Comparison of ENCODE assay signal across 20 mouse cellular contexts in genomic region chr4:134181825-134182224, GRCm38 (mm10). TPM values are rescaled to one million over a fixed set of nuclear protein-coding genes. Genes with fewer than 3 reads are reported as not detected.
DNase-seq lines count a peak whose midpoint lies in the region; ATAC-seq and TF ChIP-seq lines count a peak whose summit lies in the region.
"Had no signal": no experiment of that assay in that cellular context is flagged by ENCODE, and none has a peak within 500 bp of the region (broad histone marks: within the 10 kb centered on the region; RNA-seq: fewer than 3 reads in every experiment).

No protein-coding gene starts in this region.

- no peak overlapping the region for H3K4me3 ChIP-seq in heart, embryonic 11.5 days (ENCODE audit: low read depth, low read length)
- H3K4me3 ChIP-seq in heart, embryonic 10.5 days, result no peak overlapping the region
- no peak overlapping the region for H3K4me3 ChIP-seq in MEL (ENCODE audit: control insufficient read depth in 1 of 2, insufficient read depth in 1 of 2, low read depth in 2 of 2, low read length in 2 of 2)
- peak overlapping the region; percentile 14; the same call in 1 of the 2 replicates for H3K4me3 ChIP-seq in liver, embryonic 12.5 days
- H3K4me3 ChIP-seq in stomach, embryonic 14.5 days (ENCODE audit: low read depth, low read length), result no peak overlapping the region
- H3K4me3 ChIP-seq: hindbrain, embryonic 13.5 days; left cerebral cortex, adult 2 months; neural tube, embryonic 15.5 days had no signal

- TF ChIP-seq RAD21 in MEL (IDR thresholded peaks at IDR 0.05; ENCODE audit: low read depth, low read length), result no peak

- H3K9me3 ChIP-seq in heart, embryonic 11.5 days (replicated peaks; ENCODE audit: control insufficient read depth, low read length), result no peaks in the 10 kb centered on the region
- H3K9me3 ChIP-seq in heart, embryonic 10.5 days, result no peaks in the 10 kb centered on the region
- H3K9me3 ChIP-seq in MEL (replicated peaks; ENCODE audit: insufficient read depth, low read length), result no peaks in the 10 kb centered on the region
- H3K9me3 ChIP-seq in liver, embryonic 12.5 days (replicated peaks), result no peaks in the 10 kb centered on the region
- no peaks in the 10 kb centered on the region for H3K9me3 ChIP-seq in stomach, embryonic 14.5 days (ENCODE audit: control insufficient read depth, low read depth, low read length)
- H3K9me3 ChIP-seq: hindbrain, embryonic 13.5 days; neural tube, embryonic 15.5 days had no signal

- no peak for TF ChIP-seq EP300 in MEL (IDR thresholded peaks at IDR 0.05; ENCODE audit: low read depth in 1 of 2, low read length in 2 of 2)

- no peak overlapping the region for H3K9ac ChIP-seq in heart, embryonic 11.5 days (ENCODE audit: low read depth, low read length)
- H3K9ac ChIP-seq in MEL (ENCODE audit: control insufficient read depth, low read depth, low read length, poor library complexity, severe bottlenecking), result no peak overlapping the region
- peak overlapping the region; percentile 50 for H3K9ac ChIP-seq in liver, embryonic 12.5 days
- H3K9ac ChIP-seq in stomach, embryonic 14.5 days (replicated peaks; ENCODE audit: low read depth, low read length), result no peak overlapping the region
- H3K9ac ChIP-seq: hindbrain, embryonic 13.5 days; neural tube, embryonic 15.5 days had no signal

- ATAC-seq in heart, embryonic 11.5 days (replicated peaks; ENCODE audit: insufficient number of reproducible peaks, low FRiP score, low TSS enrichment), result 0 out of 2 replicates have a peak, but pooled peaks have one; percentile 37
- ATAC-seq in liver, embryonic 12.5 days, result peak; percentile 81
- ATAC-seq in stomach, embryonic 14.5 days (ENCODE audit: insufficient number of reproducible peaks, insufficient read depth, low FRiP score, low read depth), result peak; percentile 54; the same call in 1 of the 2 replicates

- H3K4me1 ChIP-seq in heart, embryonic 11.5 days (ENCODE audit: control insufficient read depth, insufficient read depth, low read length), result peaks cover 15% of the 10 kb centered on the region
- peaks cover 27% of the 10 kb centered on the region for H3K4me1 ChIP-seq in heart, embryonic 10.5 days
- H3K4me1 ChIP-seq in MEL (ENCODE audit: control insufficient read depth in 1 of 2, insufficient read depth in 2 of 2, low read length in 2 of 2), result peaks cover 3 to 17% of the 10 kb centered on the region in 2 experiments
- peaks cover 78% of the 10 kb centered on the region for H3K4me1 ChIP-seq in liver, embryonic 12.5 days
- peaks cover 5% of the 10 kb centered on the region for H3K4me1 ChIP-seq in stomach, embryonic 14.5 days (ENCODE audit: control insufficient read depth, insufficient read depth, low read length)

- H3K27me3 ChIP-seq in heart, embryonic 11.5 days (ENCODE audit: control insufficient read depth, insufficient read depth, low read length), result no peaks in the 10 kb centered on the region
- H3K27me3 ChIP-seq in heart, embryonic 10.5 days (ENCODE audit: insufficient read depth, poor library complexity, severe bottlenecking), result no peaks in the 10 kb centered on the region
- no peaks in the 10 kb centered on the region for H3K27me3 ChIP-seq in MEL (ENCODE audit: control insufficient read depth in 1 of 2, insufficient read depth in 2 of 2, low read length in 2 of 2)
- H3K27me3 ChIP-seq in liver, embryonic 12.5 days (replicated peaks), result no peaks in the 10 kb centered on the region
- H3K27me3 ChIP-seq in stomach, embryonic 14.5 days (ENCODE audit: control insufficient read depth, insufficient read depth, low read length), result no peaks in the 10 kb centered on the region
- H3K27me3 ChIP-seq: hindbrain, embryonic 13.5 days; neural tube, embryonic 15.5 days had no signal

- no peaks in the 10 kb centered on the region for H3K36me3 ChIP-seq in heart, embryonic 11.5 days (ENCODE audit: control insufficient read depth, insufficient read depth, low read length)
- peaks cover 5% of the 10 kb centered on the region; the same call in 1 of the 2 replicates for H3K36me3 ChIP-seq in heart, embryonic 10.5 days
- peaks cover 0 to 10% of the 10 kb centered on the region in 2 experiments for H3K36me3 ChIP-seq in MEL (ENCODE audit: control insufficient read depth in 1 of 2, insufficient read depth in 2 of 2, low read length in 2 of 2)
- peaks cover 13% of the 10 kb centered on the region; the same call in 1 of the 2 replicates for H3K36me3 ChIP-seq in liver, embryonic 12.5 days
- H3K36me3 ChIP-seq in stomach, embryonic 14.5 days (ENCODE audit: control insufficient read depth, insufficient read depth, low read length), result no peaks in the 10 kb centered on the region; the same call in 1 of the 2 replicates
- H3K36me3 ChIP-seq: hindbrain, embryonic 13.5 days; neural tube, embryonic 15.5 days had no signal

- TF ChIP-seq POLR2A in MEL (IDR thresholded peaks at IDR 0.05; ENCODE audit: control insufficient read depth in 1 of 2, insufficient read depth in 1 of 2, low read depth in 1 of 2, low read length in 2 of 2, poor library complexity in 1 of 2), result no peak

- H3K4me2 ChIP-seq in heart, embryonic 11.5 days, result no peak overlapping the region
- peak overlapping the region; percentile 56 for H3K4me2 ChIP-seq in liver, embryonic 12.5 days
- no peak overlapping the region for H3K4me2 ChIP-seq in stomach, embryonic 14.5 days (replicated peaks; ENCODE audit: low read depth, low read length)
- H3K4me2 ChIP-seq: hindbrain, embryonic 13.5 days; neural tube, embryonic 15.5 days had no signal

- H3K79me2 ChIP-seq in MEL (ENCODE audit: control insufficient read depth, insufficient read depth, low read length, poor library complexity), result peaks cover 48% of the 10 kb centered on the region

- TF ChIP-seq CTCF in MEL (IDR thresholded peaks at IDR 0.05 in 2 of 3, conservative IDR thresholded peaks at IDR 0.05 in 1 of 3; ENCODE audit: control insufficient read depth in 1 of 3, insufficient read depth in 1 of 3, low read depth in 2 of 3, low read length in 3 of 3, poor library complexity in 1 of 3, severe bottlenecking in 1 of 3), result peak in 2 of 3 experiments; percentile 22 to 29; a peak in 3 of 6 replicates

- H3K27ac ChIP-seq in heart, embryonic 11.5 days (ENCODE audit: low read depth, low read length), result no peak overlapping the region
- no peak overlapping the region for H3K27ac ChIP-seq in heart, embryonic 10.5 days
- H3K27ac ChIP-seq in MEL (ENCODE audit: control insufficient read depth, low read depth, low read length), result no peak overlapping the region
- H3K27ac ChIP-seq in liver, embryonic 12.5 days, result peak overlapping the region; percentile 85
- H3K27ac ChIP-seq in stomach, embryonic 14.5 days (ENCODE audit: low read length), result no peak overlapping the region
- H3K27ac ChIP-seq: hindbrain, embryonic 13.5 days; left cerebral cortex, adult 2 months; neural tube, embryonic 15.5 days had no signal

- no peak for DNase-seq in heart, embryonic 10.5 days (ENCODE audit: low spot score)
- peak; percentile 30 for DNase-seq in MEL (ENCODE audit: low read depth, low spot score)
- DNase-seq in urinary bladder, postnatal 36 days (ENCODE audit: low spot score in 2 of 2), result no peak
- no peak for DNase-seq in thymus, adult 18-20 months
- no peak for DNase-seq in natural killer cell, adult 2 months (ENCODE audit: low spot score in 2 of 2)
- DNase-seq: cerebellum, adult 2 months; embryo, embryonic 11 days; heart, adult 18-20 months; kidney, adult 11 months; kidney, postnatal 4 days; lung, postnatal 4 days; right cerebral cortex, adult 18-20 months had no signal

RNA-seq across cellular contexts. Expression of gene Cep85, which starts 5.1 kb away (rescaled TPM):
- 23.1 and 27.9 TPM in 2 replicates for polyA plus RNA-seq in heart, embryonic 11.5 days (2014; fragmentation: Nextera tagmentation; extraction: Ambion mirVana)
- polyA plus RNA-seq in heart, embryonic 10.5 days (2016; fragmentation: Nextera tagmentation; extraction: Ambion mirVana), result 28.2 and 31.1 TPM in 2 replicates
- total RNA-seq in MEL (2012; rRNA removed), result 30.8 and 32.9 TPM in 2 replicates
- polyA plus RNA-seq in MEL (2012; ENCODE audit: insufficient read depth in 1 of 2, insufficient read length in 2 of 2, low read depth in 1 of 2, low replicate concordance in 2 of 2, missing spikeins in 1 of 2), result 10 to 100 TPM; 80.9 to 81.1 TPM
- 37.5 and 38.0 TPM in 2 replicates for polyA plus RNA-seq in liver, embryonic 12.5 days (2016; fragmentation: Nextera tagmentation; extraction: Ambion mirVana)
- polyA plus RNA-seq in stomach, embryonic 14.5 days (2014; fragmentation: Nextera tagmentation; extraction: Ambion mirVana), result 43.2 and 55.9 TPM in 2 replicates

RNA-seq across cellular contexts. Expression of gene Gm7534, which starts 21.0 kb away (rescaled TPM):
- not detected in 2 replicates for polyA plus RNA-seq in heart, embryonic 11.5 days (2014; fragmentation: Nextera tagmentation; extraction: Ambion mirVana)
- not detected in 2 replicates for polyA plus RNA-seq in heart, embryonic 10.5 days (2016; fragmentation: Nextera tagmentation; extraction: Ambion mirVana)
- not detected in 2 replicates for total RNA-seq in MEL (2012; rRNA removed)
- polyA plus RNA-seq in MEL (2012; ENCODE audit: insufficient read depth in 1 of 2, insufficient read length in 2 of 2, low read depth in 1 of 2, low replicate concordance in 2 of 2, missing spikeins in 1 of 2), result not detected
- polyA plus RNA-seq in liver, embryonic 12.5 days (2016; fragmentation: Nextera tagmentation; extraction: Ambion mirVana), result not detected in 2 replicates
- polyA plus RNA-seq in stomach, embryonic 14.5 days (2014; fragmentation: Nextera tagmentation; extraction: Ambion mirVana), result not detected in 2 replicates
- total RNA-seq: heart, adult 18-20 months; left cerebral cortex, adult 2 months; midbrain, postnatal 0 days had no signal
- polyA plus RNA-seq: cerebellum, adult 2 months; hindbrain, embryonic 13.5 days; limb, embryonic 14.5 days; midbrain, postnatal 0 days; neural tube, embryonic 15.5 days had no signal

RNA-seq across cellular contexts. Expression of gene Catsper4, which starts 45.4 kb away (rescaled TPM):
- polyA plus RNA-seq in heart, embryonic 11.5 days (2014; fragmentation: Nextera tagmentation; extraction: Ambion mirVana), result not detected in 2 replicates
- polyA plus RNA-seq in heart, embryonic 10.5 days (2016; fragmentation: Nextera tagmentation; extraction: Ambion mirVana), result not detected in 2 replicates
- total RNA-seq in MEL (2012; rRNA removed), result not detected in 2 replicates
- polyA plus RNA-seq in MEL (2012; ENCODE audit: insufficient read depth in 1 of 2, insufficient read length in 2 of 2, low read depth in 1 of 2, low replicate concordance in 2 of 2, missing spikeins in 1 of 2), result not detected
- not detected in 2 replicates for polyA plus RNA-seq in liver, embryonic 12.5 days (2016; fragmentation: Nextera tagmentation; extraction: Ambion mirVana)
- 0.32 TPM in 1 of 2 replicates, not detected in the other for polyA plus RNA-seq in stomach, embryonic 14.5 days (2014; fragmentation: Nextera tagmentation; extraction: Ambion mirVana)
- total RNA-seq: heart, adult 18-20 months; left cerebral cortex, adult 2 months; midbrain, postnatal 0 days had no signal
- polyA plus RNA-seq: cerebellum, adult 2 months; hindbrain, embryonic 13.5 days; neural tube, embryonic 15.5 days had no signal

RNA-seq across cellular contexts. Expression of gene Sh3bgrl3, which starts 53.2 kb away (rescaled TPM):
- polyA plus RNA-seq in heart, embryonic 11.5 days (2014; fragmentation: Nextera tagmentation; extraction: Ambion mirVana), result 179 and 220 TPM in 2 replicates
- 188 and 243 TPM in 2 replicates for polyA plus RNA-seq in heart, embryonic 10.5 days (2016; fragmentation: Nextera tagmentation; extraction: Ambion mirVana)
- total RNA-seq in MEL (2012; rRNA removed), result 122 and 126 TPM in 2 replicates
- 100 to 1,000 TPM in 1 of 2 experiments, not detected in 1; 414 TPM for polyA plus RNA-seq in MEL (2012; ENCODE audit: insufficient read depth in 1 of 2, insufficient read length in 2 of 2, low read depth in 1 of 2, low replicate concordance in 2 of 2, missing spikeins in 1 of 2)
- polyA plus RNA-seq in liver, embryonic 12.5 days (2016; fragmentation: Nextera tagmentation; extraction: Ambion mirVana), result 187 and 205 TPM in 2 replicates
- 403 and 435 TPM in 2 replicates for polyA plus RNA-seq in stomach, embryonic 14.5 days (2014; fragmentation: Nextera tagmentation; extraction: Ambion mirVana)

RNA-seq across cellular contexts. Expression of gene Cnksr1, which starts 56.4 kb away (rescaled TPM):
- polyA plus RNA-seq in heart, embryonic 11.5 days (2014; fragmentation: Nextera tagmentation; extraction: Ambion mirVana), result 0.63 and 0.97 TPM in 2 replicates
- polyA plus RNA-seq in heart, embryonic 10.5 days (2016; fragmentation: Nextera tagmentation; extraction: Ambion mirVana), result 1.2 TPM in 2 replicates
- not detected in 2 replicates for total RNA-seq in MEL (2012; rRNA removed)
- polyA plus RNA-seq in MEL (2012; ENCODE audit: insufficient read depth in 1 of 2, insufficient read length in 2 of 2, low read depth in 1 of 2, low replicate concordance in 2 of 2, missing spikeins in 1 of 2), result under 1 TPM in 1 of 2 experiments, not detected in 1; 0.07 TPM
- 0.19 TPM in 1 of 2 replicates, not detected in the other for polyA plus RNA-seq in liver, embryonic 12.5 days (2016; fragmentation: Nextera tagmentation; extraction: Ambion mirVana)
- 5.7 and 6.3 TPM in 2 replicates for polyA plus RNA-seq in stomach, embryonic 14.5 days (2014; fragmentation: Nextera tagmentation; extraction: Ambion mirVana)
